Mouse (Mus musculus) thymus, adult 2 months (tissue): ENCODE data around the gene Marc1. TPM values are rescaled to one million over a fixed set of nuclear protein-coding genes. Genes with fewer than 3 reads are reported as not detected.

Experiments used
- DNase-seq: peaks from one replicate; pipeline ENCODE4 v3.0.0; 2021
- H3K27ac ChIP-seq: fragments of 200-500 bp; 2 replicates; pipeline ENCODE4 v1.5.1; 2012; ENCODE audit warnings: low read length, control low read depth; ENCODE audit not compliant: control insufficient read depth, insufficient read depth
- H3K27me3 ChIP-seq: fragments of 200-500 bp; 2 replicates; pipeline ENCODE4 v1.6.1; 2012; ENCODE audit warnings: mild to moderate bottlenecking, low read length, moderate library complexity, mixed read lengths; ENCODE audit not compliant: control insufficient read depth, insufficient read depth
- H3K36me3 ChIP-seq: fragments of 200-500 bp; 2 replicates; pipeline ENCODE4 v1.6.1; 2012; ENCODE audit warnings: mild to moderate bottlenecking, low read length, moderate library complexity; ENCODE audit not compliant: control insufficient read depth, insufficient read depth
- H3K4me1 ChIP-seq: fragments of 200-500 bp; replicated peaks from 2 replicates; pipeline ENCODE4 v1.6.1; 2012; ENCODE audit warnings: low read length; ENCODE audit not compliant: control insufficient read depth, insufficient read depth
- H3K4me3 ChIP-seq: fragments of 200-500 bp; 2 replicates; pipeline ENCODE4 v1.5.1; 2012; ENCODE audit warnings: mild to moderate bottlenecking, low read length, control low read depth, moderate library complexity; ENCODE audit not compliant: control insufficient read depth, insufficient read depth
- CTCF ChIP-seq: fragments of 200-500 bp; IDR thresholded peaks from 2 replicates; pipeline ENCODE4 v1.5.1; 2012; ENCODE audit warnings: mild to moderate bottlenecking, control low read depth, low read length, moderate library complexity, borderline replicate concordance; ENCODE audit not compliant: control insufficient read depth, poor library complexity, insufficient read depth; ENCODE audit errors: extremely low read depth
- POLR2A ChIP-seq: fragments of 200-500 bp; IDR thresholded peaks from 2 replicates; pipeline ENCODE4 v1.6.1; 2012; ENCODE audit warnings: mild to moderate bottlenecking, low read length, control low read depth, moderate library complexity; ENCODE audit not compliant: control insufficient read depth, poor library complexity, insufficient read depth; ENCODE audit errors: extremely low read depth
- WGBS: fragments of 180-500 bp; shearing (Covaris S2); methylation state at CpG from one replicate; pipeline ENCODE4 v1.1.7; 2018; 5-methylcytosine and 5-hydroxymethylcytosine counted together
- polyA plus RNA-seq: library from polyadenylated mRNA; depleted of rRNA; stranded (reverse); fragments of >200 nt; gene quantifications from 2 replicates; pipeline ENCODE4 v1.2.3, GENCODE M21; 2012; rRNA removed

Gene Marc1
- polyA plus RNA-seq, result 5.2 and 6.2 TPM in 2 replicates

GRCm38 (mm10) chr1:184810780-184811575 lies at the start of gene Marc1:
Gene Marc1 (minus strand): TSS chr1:184811313.
- Histone ChIP-seq H3K27ac (no peak within 1 kb of the TSS), H3K27me3 (no peaks in the 10 kb centered on the region; the same call in 1 of the 2 replicates), H3K4me1 (peaks cover 3% of the 10 kb centered on the region; the same call in 1 of the 2 replicates), H3K4me3 (no peak within 1 kb of the TSS), H3K36me3 (peaks cover 8% of the 10 kb centered on the region; the same call in 1 of the 2 replicates)
- TF ChIP-seq CTCF, result no peak
- TF ChIP-seq POLR2A, result no peak
- WGBS, result 50% methylated on average over 52 of the region's 52 CpGs
- DNase-seq, result no peak

GRCm38 (mm10) chr1:184860276-184860675 lies 49.2 kb upstream of the Marc1 start:
- no peaks in the 10 kb centered on the region for H3K27me3 ChIP-seq
- no peaks in the 10 kb centered on the region for H3K36me3 ChIP-seq
- DNase-seq, result no peak
- H3K4me3 ChIP-seq, result no peak overlapping the region
- no peaks in the 10 kb centered on the region for H3K4me1 ChIP-seq
- no peak overlapping the region for H3K27ac ChIP-seq
- no peak for TF ChIP-seq POLR2A
- no peak for TF ChIP-seq CTCF
- 86% methylated on average over 3 of the region's 3 CpGs for WGBS

- Histone ChIP-seq H3K4me1 (peaks cover 9% of the 10 kb centered on the region), H3K4me3 (no peak overlapping the region), H3K36me3 (no peaks in the 10 kb centered on the region), H3K27me3 (no peaks in the 10 kb centered on the region), H3K27ac (no peak overlapping the region)
- no peak for TF ChIP-seq CTCF
- TF ChIP-seq POLR2A, result no peak
- 100% methylated on average over 1 of the region's 1 CpGs for WGBS
- DNase-seq, result no peak
Measured at GRCm38 (mm10) chr1:184858253-184858652, 47.1 kb upstream of the Marc1 start.

DNA sequence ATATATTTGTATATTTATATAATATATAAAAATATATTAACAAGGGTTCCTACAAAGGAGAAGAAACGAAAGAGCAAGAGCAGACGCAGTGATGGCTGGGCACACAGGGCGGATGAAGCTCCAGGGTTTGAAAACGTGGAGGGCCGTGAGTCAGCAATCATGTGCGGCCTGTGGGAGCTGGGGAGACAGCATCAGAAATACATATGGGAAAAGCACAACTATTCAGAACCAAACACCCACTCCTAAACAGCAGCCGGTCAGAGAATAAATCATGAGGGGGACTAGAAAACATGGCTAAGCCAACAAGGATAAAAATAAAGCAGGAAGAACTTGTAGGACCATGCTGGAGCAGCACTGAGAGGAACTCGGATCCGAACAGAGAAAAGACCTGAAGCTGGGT lies 46.1 kb upstream of the Marc1 start:
- no peak overlapping the region for H3K4me3 ChIP-seq
- no peak for TF ChIP-seq POLR2A
- TF ChIP-seq CTCF, result no peak
- H3K27me3 ChIP-seq, result no peaks in the 10 kb centered on the region
- peaks cover 12% of the 10 kb centered on the region for H3K4me1 ChIP-seq
- no peak overlapping the region for H3K27ac ChIP-seq
- DNase-seq, result no peak
- H3K36me3 ChIP-seq, result no peaks in the 10 kb centered on the region
- WGBS, result 94% methylated on average over 9 of the region's 9 CpGs

DNA sequence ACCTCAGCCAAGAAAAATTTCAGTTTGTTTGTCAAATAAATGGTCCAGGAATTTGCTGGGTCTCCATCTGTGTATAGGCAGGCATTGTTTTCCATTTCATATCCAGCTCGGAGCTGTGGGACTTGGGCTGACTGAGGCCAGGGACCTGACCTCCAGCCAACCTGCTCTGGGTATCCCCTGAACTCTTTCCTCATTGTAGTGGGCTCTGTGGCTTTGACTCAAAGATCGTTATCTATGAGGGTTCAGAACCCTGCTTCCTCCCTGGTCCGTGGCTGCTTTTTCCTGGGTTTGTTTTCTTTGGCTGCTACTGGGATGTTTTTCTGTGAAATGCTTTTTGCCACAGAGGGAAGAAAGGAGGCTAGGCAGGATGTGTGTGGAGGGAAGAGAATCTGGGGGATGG lies 42.8 kb upstream of the Marc1 start:
- peaks cover 20% of the 10 kb centered on the region for H3K4me1 ChIP-seq
- no peaks in the 10 kb centered on the region for H3K36me3 ChIP-seq
- TF ChIP-seq CTCF (no peak), POLR2A (no peak)
- H3K4me3 ChIP-seq, result no peak overlapping the region
- 1% methylated on average over 3 of the region's 3 CpGs for WGBS
- no peaks in the 10 kb centered on the region for H3K27me3 ChIP-seq
- no peak overlapping the region for H3K27ac ChIP-seq
- no peak for DNase-seq

- H3K36me3 ChIP-seq, result no peaks in the 10 kb centered on the region
- peak; percentile 70 for DNase-seq
- peaks cover 20% of the 10 kb centered on the region for H3K4me1 ChIP-seq
- no peak overlapping the region for H3K4me3 ChIP-seq
- no peaks in the 10 kb centered on the region for H3K27me3 ChIP-seq
- peak; percentile 55; the same call in 1 of the 2 replicates for TF ChIP-seq CTCF
- no peak for TF ChIP-seq POLR2A
- WGBS, result 7% methylated on average over 5 of the region's 5 CpGs
- H3K27ac ChIP-seq, result no peak overlapping the region
Measured at GRCm38 (mm10) chr1:184853339-184853738, 42.2 kb upstream of the Marc1 start.
